Mouse (Mus musculus): ENCODE results near the gene Atrnl1.
"Not testable (repeated sequence)": the region's sequence is repeated elsewhere in the genome, so short reads cannot be mapped to it uniquely, and the experiment has no call there.

The Atrnl1 gene

GRCm38 (mm10) chr19:58021514-58022284, 410.9 kb downstream of the Atrnl1 start:
- no peak for DNase-seq (ENCODE audit: extremely low read depth, low read depth, low spot score)

- DNase-seq (ENCODE audit: extremely low read depth, low read depth, low spot score): no peak
Observed at GRCm38 (mm10) chr19:58023216-58023825, 412.5 kb downstream of the Atrnl1 start.

GRCm38 (mm10) chr19:58025053-58025452, 414.2 kb downstream of the Atrnl1 start:
- DNase-seq (ENCODE audit: extremely low read depth, low read depth, low spot score): no peak

- no peak for DNase-seq (ENCODE audit: extremely low read depth, low read depth, low spot score)
Observed at GRCm38 (mm10) chr19:58029661-58030060, 418.8 kb downstream of the Atrnl1 start.

- no peak for DNase-seq (ENCODE audit: extremely low read depth, low read depth, low spot score)
Observed at GRCm38 (mm10) chr19:58033241-58033640, 422.4 kb downstream of the Atrnl1 start.

GRCm38 (mm10) chr19:58036166-58036565, 425.3 kb downstream of the Atrnl1 start:
- no peak for DNase-seq (ENCODE audit: extremely low read depth, low read depth, low spot score)

- no peak for DNase-seq (ENCODE audit: extremely low read depth, low read depth, low spot score)
Observed at GRCm38 (mm10) chr19:58043120-58043519, 432.3 kb downstream of the Atrnl1 start.

GRCm38 (mm10) chr19:58043550-58043949, 432.7 kb downstream of the Atrnl1 start:
- DNase-seq (ENCODE audit: extremely low read depth, low read depth, low spot score): no peak

GRCm38 (mm10) chr19:58044816-58045215, 434.0 kb downstream of the Atrnl1 start:
- no peak for DNase-seq (ENCODE audit: extremely low read depth, low read depth, low spot score)

- DNase-seq (ENCODE audit: extremely low read depth, low read depth, low spot score): no peak
Observed at GRCm38 (mm10) chr19:58046656-58047055, 435.8 kb downstream of the Atrnl1 start.

- DNase-seq (ENCODE audit: extremely low read depth, low read depth, low spot score): not testable (repeated sequence)
Observed at GRCm38 (mm10) chr19:58050410-58050809, 439.6 kb downstream of the Atrnl1 start.

GRCm38 (mm10) chr19:58050986-58051385, 440.2 kb downstream of the Atrnl1 start:
- no peak for DNase-seq (ENCODE audit: extremely low read depth, low read depth, low spot score)

- DNase-seq (ENCODE audit: extremely low read depth, low read depth, low spot score): no peak
Observed at GRCm38 (mm10) chr19:58051905-58052304, 441.1 kb downstream of the Atrnl1 start.

GRCm38 (mm10) chr19:58052444-58053135, 441.8 kb downstream of the Atrnl1 start:
- DNase-seq (ENCODE audit: extremely low read depth, low read depth, low spot score): no peak

GRCm38 (mm10) chr19:58059719-58060118, 448.9 kb downstream of the Atrnl1 start:
- DNase-seq (ENCODE audit: extremely low read depth, low read depth, low spot score): no peak

GRCm38 (mm10) chr19:58060199-58060853, 449.5 kb downstream of the Atrnl1 start:
- DNase-seq (ENCODE audit: extremely low read depth, low read depth, low spot score): no peak

- DNase-seq (ENCODE audit: extremely low read depth, low read depth, low spot score): no peak
Observed at GRCm38 (mm10) chr19:58060854-58061358, 450.1 kb downstream of the Atrnl1 start.

- DNase-seq (ENCODE audit: extremely low read depth, low read depth, low spot score): no peak
Observed at GRCm38 (mm10) chr19:58061933-58062332, 451.1 kb downstream of the Atrnl1 start.

GRCm38 (mm10) chr19:58063541-58063940, 452.7 kb downstream of the Atrnl1 start:
- no peak for DNase-seq (ENCODE audit: extremely low read depth, low read depth, low spot score)

- no peak for DNase-seq (ENCODE audit: extremely low read depth, low read depth, low spot score)
Observed at GRCm38 (mm10) chr19:58064116-58065000, 453.5 kb downstream of the Atrnl1 start.

Measured in fat pad, adult 2 months (tissue).